Mouse (Mus musculus) left cerebral cortex, adult 2 months (tissue): Measurements from ENCODE around the gene Ints11. TPM values are rescaled to one million over a fixed set of nuclear protein-coding genes. Genes with fewer than 3 reads are reported as not detected.

Experiments used
- DNase-seq, 2 experiments: peaks; one replicate each; pipeline ENCODE4 v3.0.0; 2021 to 2022; ENCODE audit warnings: low spot score in 2 of 2, mixed read lengths in 1 of 2; ENCODE audit errors: extremely low spot score in 1 of 2
- H3K27ac ChIP-seq: fragments of 200-600 bp; 2 replicates; pipeline ENCODE4 v1.8.1; 2022
- H3K4me3 ChIP-seq: fragments of 200-600 bp; 2 replicates; pipeline ENCODE4 v1.8.1; 2022
- CTCF ChIP-seq: fragments of 200-600 bp; IDR thresholded peaks from 2 replicates; pipeline ENCODE4 v1.8.1; 2022; ENCODE audit warnings: antibody characterized with exemption, mild to moderate bottlenecking, moderate library complexity
- intact Hi-C: fragments of 180-260 bp; cut with DNase I; formaldehyde crosslinking; loops from one replicate; pipeline ENCODE4 v1.15.1; 2025
- microRNA-seq, 2 experiments: library from miRNA; unstranded; fragments of <30 nt; microRNA quantifications; one replicate each; pipeline ENCODE4 v1.2.0; 2021
- total RNA-seq, 2 experiments: library from RNA; stranded (reverse); gene quantifications; 2 replicates each; pipeline ENCODE4 v1.2.3; 2021

Gene Ints11
- total RNA-seq, 2 experiments from 2014 or later = 37.3 to 41.1 TPM

- Histone ChIP-seq H3K4me3 (no peak overlapping the region), H3K27ac (no peak overlapping the region)
- DNase-seq = no peak
- intact Hi-C loops = no loop called here
- TF ChIP-seq CTCF = no peak
Observed at GRCm38 (mm10) chr4:155908281-155908680, 38.9 kb downstream of the Ints11 start.

- Histone ChIP-seq H3K4me3 (no peak overlapping the region), H3K27ac (no peak overlapping the region)
- DNase-seq = peak in 1 of 2 experiments; percentile 9
- intact Hi-C loops = no loop called here
- no peak for TF ChIP-seq CTCF
Observed at GRCm38 (mm10) chr4:155908751-155909150, 39.4 kb downstream of the Ints11 start.

- no peak overlapping the region for H3K4me3 ChIP-seq
- TF ChIP-seq CTCF = no peak
- DNase-seq = no peak
- H3K27ac ChIP-seq = no peak overlapping the region
- intact Hi-C loops = no loop called here
Observed at GRCm38 (mm10) chr4:155932031-155932430, 62.7 kb downstream of the Ints11 start.

Small RNAs within 50 kb of the gene (microRNA-seq; reads per million reads assigned to microRNA genes)
- gene Gm22991 = 0 reads per million in 2 experiments

Other genes starting within 250 kb of the Ints11 start
- 10 to 100 TPM; 46.8 to 56.0 TPM for gene Cdk11b, start 244.7 kb upstream of the Ints11 start, total RNA-seq
- not detected for gene Gm10563, start 224.1 kb upstream of the Ints11 start, total RNA-seq
- gene Mmp23, start 216.2 kb upstream of the Ints11 start, total RNA-seq = 1 to 10 TPM; 4.1 to 5.4 TPM
- gene Mib2, start 200.3 kb upstream of the Ints11 start, total RNA-seq = 100 to 1,000 TPM; 133 to 140 TPM
- gene Fndc10, start 175.2 kb upstream of the Ints11 start, total RNA-seq = 10 to 100 TPM; 26.2 to 33.4 TPM
- 10 to 100 TPM; 89.2 to 98.0 TPM for gene Ssu72, start 164.7 kb upstream of the Ints11 start, total RNA-seq
- gene Tmem240, start 134.7 kb upstream of the Ints11 start, total RNA-seq = 10 to 100 TPM; 54.0 to 57.0 TPM
- gene Atad3a, start 108.5 kb upstream of the Ints11 start, total RNA-seq = 10 to 100 TPM; 53.0 to 58.8 TPM
- 10 to 100 TPM; 13.6 to 15.9 TPM for gene Vwa1, start 94.8 kb upstream of the Ints11 start, total RNA-seq
- gene Tmem88b, start 83.7 kb upstream of the Ints11 start, total RNA-seq = 10 to 100 TPM; 16.4 to 16.8 TPM
- under 1 TPM in 1 of 2 experiments, not detected in 1; 0.29 TPM for gene Ankrd65, start 79.1 kb upstream of the Ints11 start, total RNA-seq
- 10 to 100 TPM; 82.7 to 84.8 TPM for gene Mrpl20, start 66.7 kb upstream of the Ints11 start, total RNA-seq
- 10 to 100 TPM; 74.8 to 83.4 TPM for gene Ccnl2, start 57.1 kb upstream of the Ints11 start, total RNA-seq
- gene Aurkaip1, start 38.3 kb upstream of the Ints11 start, total RNA-seq = 100 to 1,000 TPM in 1 of 2 experiments, 10 to 100 TPM in 1; 98.5 to 101 TPM
- 1 to 10 TPM; 5.9 to 8.0 TPM for gene Mxra8, start 29.9 kb upstream of the Ints11 start, total RNA-seq
- gene Dvl1, start 22.1 kb upstream of the Ints11 start, total RNA-seq = 10 to 100 TPM; 94.0 to 96.3 TPM
- under 1 TPM; 0.23 to 0.30 TPM for gene Tas1r3, start 6.2 kb upstream of the Ints11 start, total RNA-seq
- 10 to 100 TPM; 21.7 to 28.9 TPM for gene Cptp, start 106 bp upstream of the Ints11 start, total RNA-seq
- gene Pusl1, start 22.2 kb downstream of the Ints11 start, total RNA-seq = 10 to 100 TPM; 55.0 to 61.2 TPM
- gene Acap3, start 22.3 kb downstream of the Ints11 start, total RNA-seq = 100 to 1,000 TPM; 139 to 152 TPM
- 10 to 100 TPM; 70.3 to 80.5 TPM for gene Ube2j2, start 74.3 kb downstream of the Ints11 start, total RNA-seq
- 10 to 100 TPM; 18.9 to 19.7 TPM for gene C1qtnf12, start 92.8 kb downstream of the Ints11 start, total RNA-seq
- gene B3galt6, start 123.1 kb downstream of the Ints11 start, total RNA-seq = 10 to 100 TPM in 1 of 2 experiments, 1 to 10 TPM in 1; 9.1 to 10.8 TPM
- 100 to 1,000 TPM; 187 to 193 TPM for gene Sdf4, start 123.3 kb downstream of the Ints11 start, total RNA-seq
- gene Tnfrsf4, start 144.3 kb downstream of the Ints11 start, total RNA-seq = 1 to 10 TPM; 1.7 to 2.4 TPM
- not detected for gene Tnfrsf18, start 156.6 kb downstream of the Ints11 start, total RNA-seq
- gene Ttll10, start 189.9 kb downstream of the Ints11 start, total RNA-seq = under 1 TPM in 1 of 2 experiments, not detected in 1; 0.79 TPM
- gene 9430015G10Rik, start 240.4 kb downstream of the Ints11 start, total RNA-seq = 10 to 100 TPM; 30.7 to 34.7 TPM